Mouse (Mus musculus): ENCODE results near the gene Cass4.

GRCm38 (mm10) chr2:172381341-172381740 lies 12.3 kb upstream of the Cass4 start:
- no peak for TF ChIP-seq POLR2A (IDR thresholded peaks at IDR 0.05; ENCODE audit: low read depth, low read length)
- TF ChIP-seq CTCF (conservative IDR thresholded peaks at IDR 0.05; ENCODE audit: insufficient read depth, insufficient read length, low read depth, low read length), result no peak

Measured in kidney, adult 2 months (tissue).